Mouse (Mus musculus) ES-E14 (cell line): ENCODE data around the gene Tenm2.

ENCODE experiments used
- CHD2 ChIP-seq: IDR thresholded peaks from 2 replicates; pipeline ENCODE4 v1.6.1; 2014; ENCODE audit warnings: mild to moderate bottlenecking, low read depth, low read length, inconsistent platforms
- HCFC1 ChIP-seq: IDR thresholded peaks from 2 replicates; pipeline ENCODE4 v1.6.1; 2012; ENCODE audit warnings: low read length, inconsistent platforms, borderline replicate concordance; ENCODE audit not compliant: insufficient read depth
- MAFK ChIP-seq: IDR thresholded peaks from 2 replicates; pipeline ENCODE4 v1.6.1; 2014; ENCODE audit warnings: mild to moderate bottlenecking, low read depth, low read length, inconsistent platforms; ENCODE audit not compliant: insufficient read depth
- ZC3H11A ChIP-seq: IDR thresholded peaks from 2 replicates; pipeline ENCODE4 v1.6.1; 2012; ENCODE audit warnings: low read depth, mild to moderate bottlenecking, inconsistent platforms, low read length, borderline replicate concordance
- ZNF384 ChIP-seq: IDR thresholded peaks from 2 replicates; pipeline ENCODE4 v1.6.1; 2012; ENCODE audit warnings: low read depth, low read length, inconsistent platforms

DNA sequence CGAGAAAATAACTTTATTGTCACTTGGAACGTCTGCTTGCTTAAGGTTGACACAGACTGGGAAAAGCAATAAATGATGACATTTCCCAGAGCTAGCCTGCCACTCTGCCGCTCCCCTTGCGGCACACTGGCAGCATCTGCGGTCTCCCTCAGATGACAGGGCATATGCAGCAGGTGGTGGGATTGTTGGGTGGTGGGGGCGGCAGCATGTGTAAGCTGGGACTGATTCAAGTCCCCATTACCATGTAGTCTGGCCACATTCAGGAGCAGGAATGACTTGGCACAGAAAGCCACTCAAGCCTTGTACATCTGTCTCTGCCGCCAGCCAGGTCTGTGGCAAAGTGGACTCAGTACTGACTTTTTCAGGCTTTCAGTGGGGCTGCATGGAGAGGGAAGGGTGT, 1059.7 kb downstream of the Tenm2 start:
- TF ChIP-seq CHD2 (no peak), ZC3H11A (no peak), HCFC1 (no peak), ZNF384 (no peak), MAFK (no peak)
